14 mouse cellular contexts compared by ENCODE assay signal in the genomic region with DNA sequence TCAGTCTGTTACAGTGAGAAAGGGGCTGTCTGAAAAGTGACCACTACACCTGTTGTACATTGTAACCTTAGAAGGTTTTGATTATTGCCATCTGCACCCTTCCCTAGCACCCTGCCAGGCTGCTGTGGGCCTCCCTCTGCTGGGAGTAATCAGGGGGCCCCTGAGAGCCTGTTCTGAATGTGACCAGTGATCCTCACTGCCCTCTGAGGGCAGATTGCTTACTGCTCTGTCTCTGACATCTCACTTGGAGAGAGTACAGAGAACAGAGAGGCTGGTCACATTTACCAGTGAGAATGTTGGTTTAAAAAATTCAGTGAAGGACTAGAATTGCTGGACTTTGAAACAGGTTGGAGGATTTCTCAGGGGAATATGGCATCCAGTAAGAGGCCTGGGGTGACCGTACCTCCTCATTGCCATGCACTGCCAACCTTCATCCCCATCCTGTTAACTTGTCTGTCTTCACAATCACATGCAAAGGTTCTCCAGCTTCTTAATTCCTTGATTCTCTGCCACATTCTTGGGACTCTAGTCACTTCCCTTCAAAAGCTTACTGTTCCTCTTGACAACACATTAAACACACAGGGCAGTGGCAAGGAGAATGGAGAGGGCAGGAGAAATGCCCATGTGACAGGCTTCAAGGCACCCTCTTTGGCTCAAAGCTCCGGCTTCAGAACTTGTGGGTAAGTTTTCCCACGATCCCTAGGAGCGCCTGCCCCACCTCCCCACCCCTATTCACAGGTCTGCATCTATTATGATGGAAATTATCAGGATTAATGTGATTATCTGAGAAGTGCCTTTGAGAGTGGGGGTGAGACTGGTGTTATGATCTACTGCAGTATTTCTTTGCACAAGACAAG. TPM values are rescaled to one million over a fixed set of nuclear protein-coding genes. Genes with fewer than 3 reads are reported as not detected.
DNase-seq lines count a peak whose midpoint lies in the region; ATAC-seq and TF ChIP-seq lines count a peak whose summit lies in the region.
"Had no signal": no experiment of that assay in that cellular context is flagged by ENCODE, and none has a peak within 500 bp of the region (broad histone marks: within the 10 kb centered on the region; RNA-seq: fewer than 3 reads in every experiment).

No protein-coding gene starts in this region.

- H3K27ac ChIP-seq in forebrain, embryonic 13.5 days: peak overlapping the region; percentile 73
- H3K27ac ChIP-seq in midbrain, embryonic 15.5 days: peak overlapping the region; percentile 56; the same call in 1 of the 2 replicates
- no peak overlapping the region for H3K27ac ChIP-seq in gastrocnemius, adult 2 months
- H3K27ac ChIP-seq: heart, embryonic 15.5 days had no signal

- peaks cover 55% of the 10 kb centered on the region for H3K4me1 ChIP-seq in forebrain, embryonic 13.5 days
- H3K4me1 ChIP-seq in lung, adult 2 months (ENCODE audit: control insufficient read depth, insufficient read depth, low read length): no peaks in the 10 kb centered on the region
- peaks cover 9% of the 10 kb centered on the region for H3K4me1 ChIP-seq in midbrain, embryonic 15.5 days
- H3K4me1 ChIP-seq: heart, embryonic 15.5 days had no signal

- H3K27me3 ChIP-seq in forebrain, embryonic 13.5 days: no peaks in the 10 kb centered on the region
- no peaks in the 10 kb centered on the region for H3K27me3 ChIP-seq in midbrain, embryonic 15.5 days (replicated peaks)
- H3K27me3 ChIP-seq: heart, embryonic 15.5 days had no signal

- intact Hi-C loops in gastrocnemius, adult 2 months (cut with DNase I): no loop called here

- H3K4me3 ChIP-seq in forebrain, embryonic 13.5 days: no peak overlapping the region
- no peak overlapping the region for H3K4me3 ChIP-seq in lung, adult 2 months (replicated peaks; ENCODE audit: extremely low read depth, low read depth, low read length)
- H3K4me3 ChIP-seq in midbrain, embryonic 15.5 days: no peak overlapping the region
- no peak overlapping the region for H3K4me3 ChIP-seq in gastrocnemius, adult 2 months
- H3K4me3 ChIP-seq: heart, embryonic 15.5 days had no signal

- ATAC-seq in forebrain, embryonic 13.5 days: peak; percentile 85
- ATAC-seq in midbrain, embryonic 15.5 days (replicated peaks): peak; percentile 78

- 5% methylated on average over 4 of the region's 4 CpGs for WGBS in forebrain, embryonic 13.5 days
- WGBS in lung, adult 2 months: 72% methylated on average over 4 of the region's 4 CpGs
- WGBS in midbrain, embryonic 15.5 days: 16% methylated on average over 4 of the region's 4 CpGs

- H3K9ac ChIP-seq in forebrain, embryonic 13.5 days: no peak overlapping the region
- H3K9ac ChIP-seq in midbrain, embryonic 15.5 days: no peak overlapping the region
- H3K9ac ChIP-seq: heart, embryonic 15.5 days had no signal

- DNase-seq in brain, embryonic 18.5 days (ENCODE audit: low read depth, low spot score): peak; percentile 36
- peak; percentile 29 for DNase-seq in lung, adult 2 months
- DNase-seq in kidney, adult 9 months: no peak
- no peak for DNase-seq in gastrocnemius, adult 2 months
- DNase-seq in thymus, postnatal 10 days (ENCODE audit: low spot score in 2 of 2): no peak
- DNase-seq: adrenal gland, postnatal 36 days; kidney, adult 8-10 months; layer of hippocampus, postnatal 36 days; thymus, adult 18-20 months had no signal

- peaks cover 49% of the 10 kb centered on the region for H3K36me3 ChIP-seq in forebrain, embryonic 13.5 days (ENCODE audit: poor library complexity, severe bottlenecking)
- H3K36me3 ChIP-seq in midbrain, embryonic 15.5 days (replicated peaks): peaks cover 7% of the 10 kb centered on the region

- TF ChIP-seq CTCF in lung, adult 2 months (IDR thresholded peaks at IDR 0.05; ENCODE audit: insufficient read depth, low read length): no peak
- TF ChIP-seq CTCF in gastrocnemius, adult 2 months (IDR thresholded peaks at IDR 0.05): no peak

- no peaks in the 10 kb centered on the region for H3K9me3 ChIP-seq in forebrain, embryonic 13.5 days (replicated peaks)
- H3K9me3 ChIP-seq in midbrain, embryonic 15.5 days: no peaks in the 10 kb centered on the region
- H3K9me3 ChIP-seq: G1E; heart, embryonic 15.5 days had no signal

- H3K4me2 ChIP-seq in forebrain, embryonic 13.5 days: no peak overlapping the region
- H3K4me2 ChIP-seq in midbrain, embryonic 15.5 days: no peak overlapping the region
- H3K4me2 ChIP-seq: heart, embryonic 15.5 days; liver, embryonic 11.5 days had no signal

- no peak for TF ChIP-seq POLR2A in lung, adult 2 months (IDR thresholded peaks at IDR 0.05; ENCODE audit: borderline replicate concordance, extremely low read depth, low read depth, low read length)

RNA-seq across cellular contexts. Expression of a gene that starts 26.1 kb away (rescaled TPM):
- 5.2 and 7.6 TPM in 2 replicates for polyA plus RNA-seq in forebrain, embryonic 13.5 days (2015; fragmentation: Nextera tagmentation; extraction: Ambion mirVana)
- polyA plus RNA-seq in lung, adult 2 months (2012; rRNA removed): 2.9 and 3.1 TPM in 2 replicates
- 19.2 and 19.9 TPM in 2 replicates for polyA plus RNA-seq in midbrain, embryonic 15.5 days (2015; fragmentation: Nextera tagmentation; extraction: Ambion mirVana)
- under 1 TPM; 0.46 to 0.59 TPM for total RNA-seq in gastrocnemius, adult 2 months (2021)
- total RNA-seq: G1E had no signal
- polyA plus RNA-seq: G1E had no signal

Comparison
In these comparisons a context has a peak if more than half of its experiments do, and no peak if none do; other contexts are left out.
1. DNase-seq: peak in brain, embryonic 18.5 days (single experiment) and lung, adult 2 months (single experiment); none in kidney, adult 9 months (single experiment), gastrocnemius, adult 2 months (single experiment) and thymus, postnatal 10 days (0 of 2).